8 mouse cellular contexts compared by ENCODE assay signal in genomic region chr1:51478262-51479026, GRCm38 (mm10). TPM values are rescaled to one million over a fixed set of nuclear protein-coding genes. Genes with fewer than 3 reads are reported as not detected.
A peak's percentile ranks its signal among the peaks of the same experiment; 100 is the strongest.
DNase-seq lines count a peak whose midpoint lies in the region; ATAC-seq lines count a peak whose summit lies in the region.

TSS of gene Nabp1 (minus strand) at chr1:51478425.

- H3K9me3 ChIP-seq in hindbrain, embryonic 16.5 days (ENCODE audit: control insufficient read depth, low read length), result no peaks in the 10 kb centered on the region

- H3K4me2 ChIP-seq in hindbrain, embryonic 16.5 days (ENCODE audit: low read length), result peak within 1 kb of the TSS; percentile 100

- no peaks in the 10 kb centered on the region for H3K27me3 ChIP-seq in hindbrain, embryonic 16.5 days (replicated peaks; ENCODE audit: control insufficient read depth, insufficient read depth, low read length)

- ATAC-seq in hindbrain, embryonic 16.5 days, result peak; percentile 100

- peak within 1 kb of the TSS; percentile 75 for H3K4me3 ChIP-seq in hindbrain, embryonic 16.5 days (ENCODE audit: low read length)
- peak within 1 kb of the TSS; percentile 93 for H3K4me3 ChIP-seq in macrophage (ENCODE audit: inconsistent target)

- peak within 1 kb of the TSS; percentile 78 for H3K27ac ChIP-seq in hindbrain, embryonic 16.5 days (ENCODE audit: low read depth, low read length)
- peak within 1 kb of the TSS; percentile 91 for H3K27ac ChIP-seq in macrophage

- no peaks in the 10 kb centered on the region for H3K36me3 ChIP-seq in hindbrain, embryonic 16.5 days (ENCODE audit: control insufficient read depth, insufficient read depth, low read length)
- H3K36me3 ChIP-seq in macrophage (ENCODE audit: inconsistent target), result peaks cover under 1% of the 10 kb centered on the region; the same call in 1 of the 2 replicates

- H3K79me2 ChIP-seq in macrophage (ENCODE audit: inconsistent target), result peaks cover 29% of the 10 kb centered on the region

- H3K4me1 ChIP-seq in hindbrain, embryonic 16.5 days (ENCODE audit: control insufficient read depth, insufficient read depth, low read depth, low read length), result peaks cover 5% of the 10 kb centered on the region; the same call in 1 of the 2 replicates

- DNase-seq in WW6 (ENCODE audit: low read depth, low spot score), result peak; percentile 95
- peak; percentile 95 to 98 for DNase-seq in cerebellum, postnatal 4 days (ENCODE audit: low spot score in 2 of 2)
- peak; percentile 99 for DNase-seq in gastrocnemius, adult 18-20 months (ENCODE audit: low spot score)
- peak; percentile 97 to 98 for DNase-seq in left cerebral cortex, adult 18-20 months (ENCODE audit: low spot score in 2 of 2)
- DNase-seq in right cerebral cortex, adult 18-20 months, result peak; percentile 99
- peak; percentile 95 for DNase-seq in urinary bladder, postnatal 10 days (ENCODE audit: low spot score)

- peak within 1 kb of the TSS; percentile 81 for H3K9ac ChIP-seq in hindbrain, embryonic 16.5 days (ENCODE audit: low read depth, low read length)

- WGBS in hindbrain, embryonic 16.5 days, result under 1% methylated on average over 51 of the region's 51 CpGs
- under 1% methylated on average over 40 of the region's 51 CpGs for WGBS in macrophage (ENCODE audit: missing documents)

RNA-seq across cellular contexts. Expression of gene Nabp1, which starts in this region (rescaled TPM):
- 10 to 100 TPM; 14.2 to 15.8 TPM for total RNA-seq in gastrocnemius, adult 18-20 months (2021)
- polyA plus RNA-seq in hindbrain, embryonic 16.5 days (2015; fragmentation: Nextera tagmentation; extraction: Ambion mirVana), result 8.1 and 9.0 TPM in 2 replicates
- 10 to 100 TPM; 14.1 to 15.2 TPM for total RNA-seq in left cerebral cortex, adult 18-20 months (2021)
- 100 to 1,000 TPM in 22 of 26 experiments, 10 to 100 TPM in 4; 26.1 to 711 (median 181) TPM for total RNA-seq in macrophage (2018; cell fraction: chromatin; rRNA removed)
- total RNA-seq in macrophage (2018; cell fraction: cytosol; rRNA removed), result 100 to 1,000 TPM in 5 of 26 experiments, 10 to 100 TPM in 21; 40.7 to 124 (median 68.7) TPM
- total RNA-seq in macrophage (2018; cell fraction: nucleus; rRNA removed), result 100 to 1,000 TPM in 22 of 26 experiments, 10 to 100 TPM in 4; 52.5 to 494 (median 153) TPM
- polyA plus RNA-seq in macrophage (2018), result 37.1 to 124 TPM (median 89.0 TPM) in 3 replicates

Comparison
In these comparisons a context has a peak if more than half of its experiments do, and no peak if none do; other contexts are left out.
1. Peak in every context shown above with its lines: DNase-seq, ATAC-seq, H3K4me3 ChIP-seq and H3K27ac ChIP-seq.